Mouse (Mus musculus) erythroblast, embryonic 14.5 days (primary cell): Measurements from ENCODE around the gene Adcy5.

Source experiments
- GATA1 ChIP-seq: IDR thresholded peaks from 2 replicates; pipeline ENCODE4 v1.6.1; 2012; ENCODE audit warnings: low read length, inconsistent platforms, mixed read lengths
- TAL1 ChIP-seq: IDR thresholded peaks from 3 replicates; pipeline ENCODE4 v1.6.1; 2012; ENCODE audit warnings: low read length, inconsistent platforms, mixed read lengths

DNA sequence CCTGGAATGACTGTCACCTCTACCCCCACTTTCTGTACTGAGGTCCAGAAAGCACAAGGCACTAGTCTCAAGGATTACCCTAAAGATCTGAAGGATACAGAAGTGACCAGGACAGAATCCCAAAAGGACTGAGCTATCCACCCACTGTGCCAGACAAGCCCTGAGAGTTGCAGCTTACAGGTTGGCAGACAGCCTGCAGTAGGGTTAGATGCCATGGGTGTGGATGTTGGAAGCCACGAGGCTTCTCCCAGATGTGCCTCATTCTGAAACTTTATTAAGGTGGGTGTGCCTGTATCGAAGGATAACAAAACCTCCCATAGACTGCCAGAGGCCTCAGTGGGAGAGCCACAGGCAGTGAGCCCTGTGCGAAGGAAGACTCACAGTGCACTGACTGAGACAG, 23.8 kb downstream of the Adcy5 start:
- no peak for TF ChIP-seq TAL1
- no peak for TF ChIP-seq GATA1
